Mouse (Mus musculus) liver, postnatal 0 days (tissue): Measurements from ENCODE around the gene 3110040M04Rik.
"Not testable (repeated sequence)": the region's sequence is repeated elsewhere in the genome, so short reads cannot be mapped to it uniquely, and the experiment has no call there.

Source experiments
- CTCF ChIP-seq: sonication (generic); IDR thresholded peaks from 2 replicates; pipeline ENCODE4 v1.5.1; 2016; ENCODE audit warnings: antibody characterized with exemption, low read depth
- EP300 ChIP-seq: IDR thresholded peaks from 2 replicates; pipeline ENCODE4 v1.6.1; 2016; ENCODE audit warnings: antibody characterized with exemption, low read depth, mild to moderate bottlenecking

DNA sequence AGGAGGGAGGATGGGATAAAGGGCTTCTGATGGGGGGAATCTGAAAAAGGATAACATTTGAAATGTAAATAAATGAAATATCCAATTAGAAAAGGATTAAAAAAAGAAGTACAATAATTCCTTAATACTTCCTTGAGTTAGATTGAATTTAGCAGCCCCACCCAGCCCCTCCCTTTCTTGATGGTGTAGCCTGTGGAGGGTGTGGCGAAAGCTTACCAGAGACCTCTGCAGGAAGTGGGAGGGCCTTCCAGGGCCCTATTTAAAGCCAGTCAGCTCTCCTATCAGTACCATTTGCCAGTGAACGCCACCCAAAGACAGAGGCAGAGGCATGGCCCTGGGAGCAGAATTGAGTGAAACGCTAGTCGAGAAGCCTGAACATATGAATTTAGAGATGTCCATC is 5.8 kb upstream of the 3110040M04Rik start, which contains the start of gene Gm47995:
- TF ChIP-seq CTCF, EP300: not testable (repeated sequence)
